Mouse (Mus musculus): Measurements from ENCODE around the gene Grn.

The Grn gene

DNA sequence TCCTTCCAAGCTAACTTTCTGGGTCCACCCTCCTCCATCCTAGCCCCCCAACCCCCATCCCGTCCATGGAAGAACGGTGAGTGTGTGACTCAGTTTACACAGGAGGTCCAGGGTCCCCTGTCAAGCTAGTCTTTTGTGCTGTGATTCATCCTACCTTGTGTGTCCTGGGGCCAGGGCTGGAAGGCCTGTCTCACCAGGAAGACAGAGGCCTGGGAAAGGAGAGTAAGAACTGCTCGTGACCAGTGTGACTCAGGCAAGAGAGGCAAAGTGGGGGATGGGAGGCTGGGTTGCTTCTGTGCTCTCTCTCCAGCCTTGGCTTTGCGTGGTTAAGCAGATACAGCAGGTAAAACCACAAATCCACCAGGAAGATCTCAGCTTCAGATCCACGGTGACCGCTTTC lies 5.4 kb upstream of the Grn start:
- DNase-seq (ENCODE audit: low spot score): no peak

DNA sequence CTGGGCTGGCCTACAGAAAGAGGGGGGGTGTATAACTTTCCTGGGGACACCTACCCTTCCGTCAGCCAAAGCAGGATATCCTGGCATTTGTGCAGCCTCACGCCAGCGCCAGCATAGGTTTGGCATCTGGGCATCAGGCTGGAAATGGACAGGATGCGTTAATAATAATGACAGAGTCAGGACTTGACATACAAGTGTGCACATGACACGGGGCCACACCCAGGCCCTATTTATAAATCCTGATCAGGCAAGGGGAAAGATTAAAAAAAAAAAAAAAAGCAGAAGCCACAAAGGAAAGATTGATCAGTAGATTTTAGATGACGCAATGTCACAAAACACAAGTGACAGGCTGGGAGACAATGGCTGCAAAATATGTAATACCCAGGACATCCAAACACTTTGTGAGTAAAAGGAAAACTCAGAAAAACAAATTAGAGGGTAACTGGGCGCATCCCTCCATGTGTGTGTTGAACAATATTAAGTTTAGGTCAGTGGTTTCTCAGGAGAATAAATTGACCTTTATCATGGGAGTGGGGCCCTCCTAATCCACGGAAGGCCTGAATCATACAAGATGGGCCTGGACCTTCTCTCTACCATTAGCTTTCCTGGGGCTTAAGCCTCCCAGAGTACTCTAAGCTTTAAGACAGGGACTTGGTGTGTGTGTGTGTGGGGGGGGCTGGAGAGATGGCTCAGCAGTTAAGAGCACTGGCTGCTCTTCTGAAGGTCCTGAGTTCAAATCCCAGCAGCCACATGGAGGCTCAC lies 4.4 kb upstream of the Grn start:
- no peak for DNase-seq (ENCODE audit: low spot score)

- no peak for DNase-seq (ENCODE audit: low spot score)
These were observed 1.1 kb upstream of the Grn start for GRCm38 (mm10) chr11:102428981-102429540.

GRCm38 (mm10) chr11:102429551-102429950 lies 564 bp upstream of the Grn start:
- DNase-seq (ENCODE audit: low spot score): no peak

DNA sequence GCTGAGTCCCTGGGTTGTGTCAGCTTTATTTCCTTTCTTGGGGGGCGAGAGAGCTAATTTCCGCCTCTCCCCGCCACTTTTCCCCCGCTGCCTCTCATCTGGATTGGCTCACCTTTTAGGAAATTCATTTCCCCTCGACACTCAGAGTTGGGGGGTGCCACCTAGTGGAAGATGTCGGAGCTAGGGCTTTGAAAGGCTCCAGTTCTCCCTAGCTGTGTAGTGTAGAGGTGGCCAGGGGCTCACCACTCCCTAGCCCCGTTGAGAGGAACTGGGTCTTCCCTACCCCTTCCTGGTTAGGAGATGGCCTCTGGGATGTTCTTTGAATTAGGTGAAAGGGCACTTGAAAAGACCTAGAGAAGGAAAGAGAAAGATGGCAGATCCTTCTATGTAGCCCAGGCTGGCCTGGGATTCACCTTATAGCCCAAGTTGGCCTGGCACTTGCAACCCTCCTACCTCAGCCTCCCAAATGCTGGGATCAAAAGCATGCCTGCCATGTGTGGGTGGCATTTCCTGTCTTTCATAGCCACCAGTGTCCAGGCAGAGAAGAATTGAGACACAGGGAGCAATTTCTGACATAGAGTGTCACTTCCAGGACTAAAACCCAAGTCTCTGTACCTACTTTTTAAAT lies 1.0 kb downstream of the Grn start:
- peak; percentile 91 for DNase-seq (ENCODE audit: low spot score)

- DNase-seq (ENCODE audit: low spot score): no peak
These were observed 1.6 kb downstream of the Grn start for GRCm38 (mm10) chr11:102431728-102432114.

GRCm38 (mm10) chr11:102432115-102432843 lies 2.2 kb downstream of the Grn start:
- DNase-seq (ENCODE audit: low spot score): no peak

DNA sequence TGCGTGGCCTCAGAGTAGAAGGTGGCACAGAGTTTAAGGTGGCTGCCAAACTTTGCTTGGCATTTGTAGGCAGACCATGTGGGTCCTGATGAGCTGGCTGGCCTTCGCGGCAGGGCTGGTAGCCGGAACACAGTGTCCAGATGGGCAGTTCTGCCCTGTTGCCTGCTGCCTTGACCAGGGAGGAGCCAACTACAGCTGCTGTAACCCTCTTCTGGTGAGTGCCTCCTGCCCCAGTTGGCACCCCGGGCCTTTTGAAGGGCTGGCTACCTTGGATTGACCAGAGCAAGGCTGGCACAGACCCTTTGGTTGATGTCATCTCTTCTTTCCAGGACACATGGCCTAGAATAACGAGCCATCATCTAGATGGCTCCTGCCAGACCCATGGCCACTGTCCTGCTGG lies 2.8 kb downstream of the Grn start:
- no peak for DNase-seq (ENCODE audit: low spot score)

DNA sequence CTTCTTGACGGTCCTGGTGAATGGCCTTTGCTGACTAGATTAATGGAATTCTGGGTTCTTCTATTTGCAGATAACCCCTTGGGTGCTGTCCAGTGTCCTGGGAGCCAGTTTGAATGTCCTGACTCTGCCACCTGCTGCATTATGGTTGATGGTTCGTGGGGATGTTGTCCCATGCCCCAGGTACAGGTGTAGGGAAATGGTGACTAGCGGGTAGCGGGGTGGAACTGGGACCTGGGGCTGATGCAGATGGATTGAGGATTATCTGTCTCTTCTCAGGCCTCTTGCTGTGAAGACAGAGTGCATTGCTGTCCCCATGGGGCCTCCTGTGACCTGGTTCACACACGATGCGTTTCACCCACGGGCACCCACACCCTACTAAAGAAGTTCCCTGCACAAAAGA lies 3.8 kb downstream of the Grn start:
- DNase-seq (ENCODE audit: low spot score): no peak

GRCm38 (mm10) chr11:102434406-102434805 lies 4.3 kb downstream of the Grn start:
- peak; percentile 94 for DNase-seq (ENCODE audit: low spot score)

DNA sequence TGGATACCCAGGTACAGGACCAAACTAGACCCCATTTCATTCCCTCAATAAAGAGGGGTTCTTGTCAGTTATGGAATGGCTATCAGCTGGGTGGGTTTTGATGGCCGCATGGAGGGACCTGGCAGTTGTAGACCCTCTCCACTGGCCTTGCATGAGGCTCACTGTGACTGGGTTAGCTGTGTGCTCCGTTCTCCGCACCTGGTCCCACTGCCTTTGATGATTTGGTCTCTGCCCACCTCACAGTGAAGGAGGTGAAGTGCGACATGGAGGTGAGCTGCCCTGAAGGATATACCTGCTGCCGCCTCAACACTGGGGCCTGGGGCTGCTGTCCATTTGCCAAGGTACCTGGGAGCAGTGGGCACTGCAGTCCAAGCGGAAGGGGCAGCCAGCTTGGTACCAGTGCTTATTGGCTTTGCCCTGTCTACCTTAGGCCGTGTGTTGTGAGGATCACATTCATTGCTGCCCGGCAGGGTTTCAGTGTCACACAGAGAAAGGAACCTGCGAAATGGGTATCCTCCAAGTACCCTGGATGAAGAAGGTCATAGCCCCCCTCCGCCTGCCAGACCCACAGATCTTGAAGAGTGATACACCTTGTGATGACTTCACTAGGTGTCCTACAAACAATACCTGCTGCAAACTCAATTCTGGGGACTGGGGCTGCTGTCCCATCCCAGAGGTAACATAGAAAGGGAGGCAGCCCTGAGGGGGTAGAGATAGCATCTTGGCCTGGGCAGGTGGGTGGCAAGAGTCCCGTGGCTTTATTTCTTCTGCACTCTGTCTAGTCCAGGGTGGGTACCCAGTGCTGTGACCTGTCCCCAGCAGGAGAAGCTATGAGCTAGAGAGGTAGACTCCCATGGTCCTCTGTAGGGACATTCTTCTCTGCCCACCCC lies 4.9 kb downstream of the Grn start:
- no peak for DNase-seq (ENCODE audit: low spot score)

- no peak for DNase-seq (ENCODE audit: low spot score)
These were observed 5.8 kb downstream of the Grn start for GRCm38 (mm10) chr11:102435754-102436470.

DNA sequence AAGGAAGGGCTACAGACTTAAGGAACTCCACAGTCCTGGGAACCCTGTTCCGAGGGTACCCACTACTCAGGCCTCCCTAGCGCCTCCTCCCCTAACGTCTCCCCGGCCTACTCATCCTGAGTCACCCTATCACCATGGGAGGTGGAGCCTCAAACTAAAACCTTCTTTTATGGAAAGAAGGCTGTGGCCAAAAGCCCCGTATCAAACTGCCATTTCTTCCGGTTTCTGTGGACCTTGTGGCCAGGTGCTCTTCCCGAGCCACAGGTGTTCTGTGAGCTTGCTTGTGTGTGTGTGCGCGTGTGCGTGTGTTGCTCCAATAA lies 6.3 kb downstream of the Grn start:
- DNase-seq (ENCODE audit: low spot score): no peak

DNA sequence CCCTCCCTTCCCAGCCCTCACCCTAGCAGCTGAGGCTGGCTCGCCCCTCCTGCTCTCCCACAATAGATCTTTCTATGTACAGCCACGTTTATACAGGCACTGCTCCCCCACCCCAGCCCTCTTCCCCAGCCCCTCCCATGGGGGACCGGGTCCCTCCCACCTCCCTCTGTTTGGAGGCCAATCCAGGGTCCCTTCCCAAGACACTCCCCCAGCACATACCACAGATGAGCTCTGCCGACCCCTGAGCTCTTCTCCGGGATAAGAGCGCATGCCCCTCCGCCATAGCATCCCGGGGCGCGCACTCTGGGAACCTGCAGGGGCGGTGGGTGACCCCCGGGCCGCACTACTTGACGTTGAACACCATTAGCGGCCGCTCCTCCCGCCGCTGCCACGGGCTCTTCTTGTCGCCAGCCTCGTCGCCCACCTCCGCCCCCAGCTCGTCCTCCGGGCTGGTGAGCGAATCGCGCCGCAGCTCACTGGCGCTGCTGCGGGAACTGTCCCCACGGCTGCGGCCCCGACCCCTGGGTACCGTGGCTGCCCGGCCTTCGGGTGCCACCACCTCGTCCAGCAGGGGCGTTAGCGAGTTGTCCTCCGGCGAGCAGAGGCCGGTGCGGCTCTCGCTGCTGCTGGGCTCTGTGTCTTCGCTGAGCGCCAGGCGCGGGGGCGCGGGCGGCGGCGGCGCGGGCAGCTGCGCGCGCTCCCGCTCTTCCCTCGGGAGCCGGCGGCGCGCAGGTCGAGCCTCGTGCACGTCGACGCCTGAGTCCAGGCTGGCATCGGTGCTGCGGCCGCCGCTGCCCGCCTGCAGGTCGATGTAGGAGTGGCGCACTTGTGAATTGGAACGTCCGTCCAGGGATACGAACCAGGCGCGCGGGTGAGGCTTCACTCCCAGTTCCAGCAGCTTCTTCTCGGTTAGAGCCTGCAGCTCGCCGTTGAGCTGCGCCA lies 7.3 kb downstream of the Grn start:
- peak; percentile 79 for DNase-seq (ENCODE audit: low spot score)

DNA sequence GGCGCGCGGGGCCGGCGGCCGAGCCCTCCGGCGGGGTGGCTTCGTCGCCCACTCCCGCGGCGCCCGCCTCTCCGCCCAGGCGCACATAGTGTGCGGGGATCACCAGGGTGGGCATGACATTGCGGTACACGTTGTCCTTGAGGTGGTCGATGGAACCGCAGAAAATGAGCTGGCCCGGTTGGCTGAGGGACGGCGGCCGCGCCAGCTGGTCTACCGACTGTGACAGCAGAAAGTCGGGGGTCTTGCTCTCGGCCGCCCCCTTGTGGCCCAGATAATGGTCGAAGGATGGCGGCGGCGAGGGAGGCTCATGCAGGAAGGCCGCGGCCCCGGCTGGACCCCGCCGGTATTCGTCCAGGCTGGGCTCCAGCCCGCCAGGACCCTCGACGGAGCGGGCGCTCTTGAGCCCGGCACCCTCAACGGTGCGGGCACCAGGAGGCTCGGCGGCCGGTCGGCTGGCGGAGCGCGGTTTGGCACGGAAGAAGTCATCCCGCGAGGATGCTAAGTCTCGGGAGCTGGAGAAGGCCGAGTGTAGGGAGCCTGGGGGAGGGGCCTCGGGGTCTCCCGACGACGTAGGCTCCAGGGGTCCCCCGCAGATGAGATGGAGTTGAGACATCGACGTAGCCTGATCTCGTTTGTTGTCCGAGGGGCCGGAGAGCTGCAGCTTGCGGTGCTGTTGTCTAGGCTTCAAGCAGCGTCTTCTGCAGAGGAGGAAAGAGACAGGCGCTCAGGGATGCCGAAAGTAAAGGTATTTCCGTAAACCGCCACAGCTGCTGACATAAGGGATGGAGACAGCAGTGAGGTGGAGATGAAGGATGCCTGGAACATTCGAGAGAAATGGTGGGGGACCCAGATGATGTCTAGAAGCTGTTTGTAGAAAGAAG lies 8.3 kb downstream of the Grn start:
- peak; percentile 93 for DNase-seq (ENCODE audit: low spot score)

GRCm38 (mm10) chr11:102439093-102440082 lies 9.3 kb downstream of the Grn start:
- DNase-seq (ENCODE audit: low spot score): no peak

- no peak for DNase-seq (ENCODE audit: low spot score)
These were observed 10.1 kb downstream of the Grn start for GRCm38 (mm10) chr11:102440255-102440654.

DNA sequence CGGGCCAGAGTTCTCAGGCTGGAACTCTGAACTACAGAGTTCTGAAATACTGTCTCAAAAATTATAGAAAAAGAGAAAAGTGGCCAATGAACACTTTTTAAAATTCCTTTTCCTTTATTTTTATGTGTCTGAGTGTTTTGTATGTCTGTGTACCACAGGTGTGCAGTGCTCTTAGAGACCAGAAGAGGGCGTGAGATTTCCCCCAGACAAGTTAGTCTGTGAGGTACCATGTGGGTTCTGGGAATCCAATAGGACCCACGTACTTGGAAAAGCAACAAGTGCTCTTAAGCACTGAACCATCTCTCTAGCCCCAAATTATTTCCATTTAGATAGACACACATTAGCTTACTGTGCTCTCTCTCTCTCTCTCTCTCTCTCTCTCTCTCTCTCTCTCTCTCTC lies 11.3 kb downstream of the Grn start:
- no peak for DNase-seq (ENCODE audit: low spot score)

Data from embryo, embryonic 10 days (tissue).